Mouse (Mus musculus) midbrain, embryonic 11.5 days (tissue): ENCODE measurements at regions not wholly inside any gene's neighbourhood (a gene's known extent, or its start where the extent isn't known, plus 50 kb on each side); places are given as distances from the start of the nearest gene placed in this dataset.

Source experiments
- ATAC-seq: fragments of 200-750 bp; cut with Nextera tagmentation; 2 replicates; pipeline ENCODE4 v1.8.0; 2017; ENCODE audit warnings: moderate TSS enrichment, moderate library complexity; ENCODE audit not compliant: low FRiP score
- DNase-seq: peaks from one replicate; pipeline ENCODE4 v3.0.0; 2015; ENCODE audit warnings: low spot score; ENCODE audit errors: missing footprints
- H3K27ac ChIP-seq: fragments of 300-500 bp; sonication (generic); 2 replicates; pipeline ENCODE4 v1.5.1; 2014; ENCODE audit warnings: low read depth, low read length
- H3K27me3 ChIP-seq: fragments of 300-500 bp; sonication (generic); 2 replicates; pipeline ENCODE4 v1.6.1; 2014; ENCODE audit warnings: mild to moderate bottlenecking, low read length, moderate library complexity, mixed read lengths; ENCODE audit not compliant: control insufficient read depth, insufficient read depth
- H3K36me3 ChIP-seq: fragments of 300-500 bp; sonication (generic); 2 replicates; pipeline ENCODE4 v1.6.1; 2014; ENCODE audit warnings: mild to moderate bottlenecking, low read length, moderate library complexity, mixed read lengths; ENCODE audit not compliant: control insufficient read depth, insufficient read depth
- H3K4me1 ChIP-seq: fragments of 300-500 bp; sonication (generic); 2 replicates; pipeline ENCODE4 v1.6.1; 2014; ENCODE audit warnings: low read length; ENCODE audit not compliant: control insufficient read depth, insufficient read depth
- H3K4me2 ChIP-seq: fragments of 300-500 bp; sonication (generic); 2 replicates; pipeline ENCODE4 v1.6.1; 2014; ENCODE audit warnings: mild to moderate bottlenecking, moderate library complexity
- H3K4me3 ChIP-seq: fragments of 300-500 bp; sonication (generic); 2 replicates; pipeline ENCODE4 v1.5.1; 2014; ENCODE audit warnings: low read depth, low read length
- H3K9ac ChIP-seq: fragments of 300-500 bp; sonication (generic); 2 replicates; pipeline ENCODE4 v1.6.1; 2014; ENCODE audit warnings: low read length
- H3K9me3 ChIP-seq: fragments of 300-500 bp; sonication (generic); 2 replicates; pipeline ENCODE4 v1.6.1; 2016; ENCODE audit warnings: low read length; ENCODE audit not compliant: control insufficient read depth
- WGBS: fragments of 180-500 bp; shearing (Covaris S2); extraction: QIAGEN DNeasy Blood & Tissue Kit; methylation state at CpG from one replicate; pipeline ENCODE4 v1.1.7; 2014; 5-methylcytosine and 5-hydroxymethylcytosine counted together

GRCm38 (mm10) chr4:4556126-4556525, 237.0 kb downstream of the Impad1 start:
- DNase-seq: no peak
- no peaks in the 10 kb centered on the region for H3K27me3 ChIP-seq
- no peaks in the 10 kb centered on the region for H3K9me3 ChIP-seq
- ATAC-seq: no peak
- H3K4me3 ChIP-seq: no peak overlapping the region
- H3K9ac ChIP-seq: no peak overlapping the region
- H3K4me1 ChIP-seq: no peaks in the 10 kb centered on the region
- H3K27ac ChIP-seq: no peak overlapping the region
- H3K36me3 ChIP-seq: no peaks in the 10 kb centered on the region
- 79% methylated on average over 12 of the region's 12 CpGs for WGBS
- H3K4me2 ChIP-seq: no peak overlapping the region

- H3K27ac ChIP-seq: no peak overlapping the region
- ATAC-seq (no peak), DNase-seq (no peak)
- no peaks in the 10 kb centered on the region for H3K4me1 ChIP-seq
- no peak overlapping the region for H3K9ac ChIP-seq
- no peaks in the 10 kb centered on the region for H3K36me3 ChIP-seq
- no peaks in the 10 kb centered on the region for H3K9me3 ChIP-seq
- no peaks in the 10 kb centered on the region for H3K27me3 ChIP-seq
- no peak overlapping the region for H3K4me3 ChIP-seq
- no peak overlapping the region for H3K4me2 ChIP-seq
- 90% methylated on average over 5 of the region's 5 CpGs for WGBS
Measured at GRCm38 (mm10) chr4:4550301-4550700, 242.9 kb downstream of the Impad1 start.

GRCm38 (mm10) chr4:4549893-4550292, 243.3 kb downstream of the Impad1 start:
- H3K4me1 ChIP-seq: no peaks in the 10 kb centered on the region
- no peaks in the 10 kb centered on the region for H3K27me3 ChIP-seq
- no peaks in the 10 kb centered on the region for H3K36me3 ChIP-seq
- H3K27ac ChIP-seq: no peak overlapping the region
- H3K4me3 ChIP-seq: no peak overlapping the region
- 77% methylated on average over 4 of the region's 4 CpGs for WGBS
- H3K9ac ChIP-seq: no peak overlapping the region
- ATAC-seq (no peak), DNase-seq (no peak)
- no peak overlapping the region for H3K4me2 ChIP-seq
- no peaks in the 10 kb centered on the region for H3K9me3 ChIP-seq

GRCm38 (mm10) chr4:4537172-4537753, 255.9 kb downstream of the Impad1 start:
- Histone ChIP-seq H3K4me1 (no peaks in the 10 kb centered on the region), H3K4me2 (no peak overlapping the region), H3K27me3 (no peaks in the 10 kb centered on the region), H3K9ac (no peak overlapping the region), H3K4me3 (no peak overlapping the region), H3K9me3 (no peaks in the 10 kb centered on the region), H3K27ac (no peak overlapping the region), H3K36me3 (no peaks in the 10 kb centered on the region)
- ATAC-seq: no peak
- WGBS: 90% methylated on average over 2 of the region's 2 CpGs
- no peak for DNase-seq

GRCm38 (mm10) chr4:4532196-4532595, 261.0 kb downstream of the Impad1 start:
- no peak for DNase-seq
- WGBS: 80% methylated on average over 4 of the region's 4 CpGs
- Histone ChIP-seq H3K4me1 (no peaks in the 10 kb centered on the region), H3K4me2 (no peak overlapping the region), H3K9ac (no peak overlapping the region), H3K4me3 (no peak overlapping the region), H3K27me3 (no peaks in the 10 kb centered on the region), H3K27ac (no peak overlapping the region), H3K36me3 (no peaks in the 10 kb centered on the region), H3K9me3 (no peaks in the 10 kb centered on the region)
- ATAC-seq: no peak

GRCm38 (mm10) chr4:4528311-4528710, 264.8 kb downstream of the Impad1 start:
- Histone ChIP-seq H3K27me3 (no peaks in the 10 kb centered on the region), H3K4me2 (no peak overlapping the region), H3K9ac (no peak overlapping the region), H3K4me3 (no peak overlapping the region), H3K4me1 (no peaks in the 10 kb centered on the region), H3K27ac (no peak overlapping the region), H3K9me3 (no peaks in the 10 kb centered on the region), H3K36me3 (no peaks in the 10 kb centered on the region)
- no peak for ATAC-seq
- WGBS: 81% methylated on average over 12 of the region's 12 CpGs
- DNase-seq: peak; percentile 61

- no peak for ATAC-seq
- H3K9ac ChIP-seq: no peak overlapping the region
- H3K36me3 ChIP-seq: no peaks in the 10 kb centered on the region
- no peak overlapping the region for H3K27ac ChIP-seq
- H3K9me3 ChIP-seq: no peaks in the 10 kb centered on the region
- WGBS: 73% methylated on average over 2 of the region's 2 CpGs
- no peaks in the 10 kb centered on the region for H3K27me3 ChIP-seq
- no peak overlapping the region for H3K4me2 ChIP-seq
- H3K4me3 ChIP-seq: no peak overlapping the region
- no peaks in the 10 kb centered on the region for H3K4me1 ChIP-seq
- peak; percentile 39 for DNase-seq
Measured at GRCm38 (mm10) chr4:4521757-4522156, 271.4 kb downstream of the Impad1 start.

- H3K27ac ChIP-seq: no peak overlapping the region
- DNase-seq: peak; percentile 65
- no peaks in the 10 kb centered on the region for H3K4me1 ChIP-seq
- H3K9me3 ChIP-seq: no peaks in the 10 kb centered on the region
- no peak for ATAC-seq
- no peak overlapping the region for H3K9ac ChIP-seq
- no peak overlapping the region for H3K4me3 ChIP-seq
- H3K27me3 ChIP-seq: no peaks in the 10 kb centered on the region
- no peaks in the 10 kb centered on the region for H3K36me3 ChIP-seq
- WGBS: 86% methylated on average over 2 of the region's 2 CpGs
- no peak overlapping the region for H3K4me2 ChIP-seq
Measured at GRCm38 (mm10) chr4:4518741-4519140, 274.4 kb downstream of the Impad1 start.

- Histone ChIP-seq H3K4me1 (no peaks in the 10 kb centered on the region), H3K9me3 (no peaks in the 10 kb centered on the region), H3K4me3 (no peak overlapping the region), H3K9ac (no peak overlapping the region), H3K4me2 (no peak overlapping the region), H3K27me3 (no peaks in the 10 kb centered on the region), H3K36me3 (no peaks in the 10 kb centered on the region), H3K27ac (no peak overlapping the region)
- DNase-seq: peak; percentile 57
- ATAC-seq: no peak
Measured at GRCm38 (mm10) chr4:4513351-4513750, 279.8 kb downstream of the Impad1 start.
